Mouse (Mus musculus) forebrain, embryonic 12.5 days (tissue): ENCODE data around the gene Fstl4. TPM values are rescaled to one million over a fixed set of nuclear protein-coding genes. Genes with fewer than 3 reads are reported as not detected.

ENCODE experiments used
- ATAC-seq: fragments of 200-750 bp; cut with Nextera tagmentation; 2 replicates; pipeline ENCODE4 v1.8.0; 2017; ENCODE audit warnings: moderate TSS enrichment; ENCODE audit not compliant: low FRiP score
- H3K27ac ChIP-seq: fragments of 300-500 bp; sonication (generic); 2 replicates; pipeline ENCODE4 v1.5.1; 2016; ENCODE audit warnings: mild to moderate bottlenecking
- H3K27me3 ChIP-seq: fragments of 300-500 bp; sonication (generic); 2 replicates; pipeline ENCODE4 v1.6.1; 2016; ENCODE audit warnings: mild to moderate bottlenecking
- H3K36me3 ChIP-seq: fragments of 300-500 bp; sonication (generic); replicated peaks from 2 replicates; pipeline ENCODE4 v1.6.1; 2016; ENCODE audit warnings: mild to moderate bottlenecking
- H3K4me1 ChIP-seq: fragments of 300-500 bp; sonication (generic); 2 replicates; pipeline ENCODE4 v1.6.1; 2016
- H3K4me2 ChIP-seq: fragments of 300-500 bp; sonication (generic); 2 replicates; pipeline ENCODE4 v1.6.1; 2016; ENCODE audit warnings: mild to moderate bottlenecking, moderate library complexity
- H3K4me3 ChIP-seq: fragments of 300-500 bp; sonication (generic); replicated peaks from 2 replicates; pipeline ENCODE4 v1.5.1; 2016; ENCODE audit warnings: mild to moderate bottlenecking
- H3K9ac ChIP-seq: fragments of 300-500 bp; sonication (generic); 2 replicates; pipeline ENCODE4 v1.6.1; 2016; ENCODE audit warnings: mild to moderate bottlenecking
- H3K9me3 ChIP-seq: fragments of 300-500 bp; sonication (generic); 2 replicates; pipeline ENCODE4 v1.6.1; 2016
- WGBS: fragments of 180-500 bp; shearing (Covaris S2); methylation state at CpG from one replicate; pipeline ENCODE4 v1.1.7; 2016; 5-methylcytosine and 5-hydroxymethylcytosine counted together
- polyA plus RNA-seq: library from polyadenylated mRNA; unstranded; fragments of >200 nt; fragmentation: Nextera tagmentation; extraction: Ambion mirVana; gene quantifications from 2 replicates; pipeline ENCODE4 v1.2.1, GENCODE M21; 2016

The Fstl4 gene
- polyA plus RNA-seq, 1 experiment from 2014 or later: 1.0 TPM

DNA sequence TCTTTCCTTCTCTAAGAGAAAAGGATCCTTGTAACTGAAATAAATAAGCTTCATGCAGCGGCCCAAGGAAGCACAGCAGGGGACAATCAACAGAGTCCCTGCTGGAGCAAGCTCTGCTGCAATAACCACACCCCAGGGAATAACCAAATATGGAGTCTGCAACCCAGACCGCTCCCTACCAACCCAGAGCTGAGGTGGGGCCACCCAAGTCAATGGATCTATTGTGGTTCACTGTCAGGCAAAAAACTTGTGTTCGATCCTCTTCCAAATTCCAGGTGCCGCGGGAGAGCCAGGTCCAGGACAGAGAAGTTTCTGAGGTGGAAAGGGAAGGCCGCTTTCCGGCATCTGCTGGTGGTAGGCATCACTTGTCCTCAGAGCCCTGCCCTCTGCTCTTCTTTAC lies 245.2 kb downstream of the Fstl4 start:
- no peaks in the 10 kb centered on the region for H3K9me3 ChIP-seq
- H3K4me1 ChIP-seq: no peaks in the 10 kb centered on the region
- H3K27me3 ChIP-seq: no peaks in the 10 kb centered on the region
- H3K27ac ChIP-seq: no peak overlapping the region
- H3K4me2 ChIP-seq: no peak overlapping the region
- no peak overlapping the region for H3K9ac ChIP-seq
- ATAC-seq: no peak
- H3K36me3 ChIP-seq: no peaks in the 10 kb centered on the region
- 74% methylated on average over 7 of the region's 7 CpGs for WGBS
- H3K4me3 ChIP-seq: no peak overlapping the region

GRCm38 (mm10) chr11:53011996-53012505 lies 247.6 kb downstream of the Fstl4 start:
- Histone ChIP-seq H3K9ac (no peak overlapping the region), H3K4me1 (no peaks in the 10 kb centered on the region), H3K27me3 (no peaks in the 10 kb centered on the region), H3K36me3 (no peaks in the 10 kb centered on the region), H3K9me3 (no peaks in the 10 kb centered on the region), H3K27ac (no peak overlapping the region), H3K4me2 (no peak overlapping the region), H3K4me3 (no peak overlapping the region)
- ATAC-seq: no peak
- WGBS: 80% methylated on average over 6 of the region's 6 CpGs

DNA sequence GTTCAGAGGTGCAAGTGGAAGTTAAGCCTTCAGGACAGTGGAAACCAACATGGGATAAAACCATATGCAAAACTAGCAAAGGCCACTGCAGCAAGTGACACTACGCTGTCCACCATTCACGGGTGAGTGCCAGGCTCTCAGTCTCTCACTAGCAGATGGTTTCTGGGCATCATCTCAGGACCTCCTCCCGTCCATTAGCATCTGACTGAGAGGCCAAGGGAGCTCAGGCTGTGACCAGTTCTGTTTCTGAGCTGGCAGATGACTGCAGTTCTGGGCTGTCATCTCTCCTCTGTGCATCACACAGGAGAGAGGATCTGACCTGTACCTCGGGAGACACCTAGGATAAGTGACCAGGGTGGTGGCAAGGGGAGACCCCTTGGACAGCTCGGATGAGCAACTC lies 249.5 kb downstream of the Fstl4 start:
- 82% methylated on average over 5 of the region's 5 CpGs for WGBS
- ATAC-seq: no peak
- no peaks in the 10 kb centered on the region for H3K4me1 ChIP-seq
- no peaks in the 10 kb centered on the region for H3K9me3 ChIP-seq
- H3K9ac ChIP-seq: no peak overlapping the region
- no peaks in the 10 kb centered on the region for H3K36me3 ChIP-seq
- H3K27me3 ChIP-seq: no peaks in the 10 kb centered on the region
- no peak overlapping the region for H3K4me2 ChIP-seq
- H3K27ac ChIP-seq: no peak overlapping the region
- H3K4me3 ChIP-seq: no peak overlapping the region

DNA sequence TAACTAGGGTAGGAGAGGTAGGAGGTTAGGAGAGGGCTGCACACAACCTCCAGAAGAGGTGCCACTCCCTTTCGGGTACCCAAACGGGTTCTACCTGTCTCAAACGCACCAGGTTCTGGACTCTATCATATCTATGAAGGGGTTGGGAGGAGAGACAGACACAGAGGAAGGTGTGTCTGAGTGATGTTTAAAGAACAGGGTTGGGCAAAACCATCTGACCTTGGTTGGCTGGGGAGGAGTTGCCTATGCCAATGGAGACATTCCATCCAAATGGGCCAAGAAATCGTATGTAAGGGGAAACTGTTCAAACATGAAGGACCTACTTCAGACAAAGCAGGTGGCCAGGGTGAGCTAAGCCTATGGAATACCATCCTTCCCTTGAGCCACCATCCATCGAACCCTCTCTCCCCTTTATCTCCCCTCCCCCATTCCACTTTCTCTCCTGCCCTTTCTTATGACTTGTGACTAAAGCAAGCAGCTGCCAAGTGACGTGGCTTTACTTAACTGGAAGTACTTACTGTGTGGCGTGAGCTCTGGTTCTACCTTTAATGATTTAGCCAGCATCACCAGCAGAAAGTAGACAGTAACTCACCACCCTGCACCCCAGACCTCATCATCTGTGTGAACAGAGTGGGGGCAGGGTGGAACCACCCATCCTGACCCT lies 252.1 kb downstream of the Fstl4 start:
- H3K36me3 ChIP-seq: no peaks in the 10 kb centered on the region
- no peaks in the 10 kb centered on the region for H3K9me3 ChIP-seq
- ATAC-seq: no peak
- no peaks in the 10 kb centered on the region for H3K27me3 ChIP-seq
- no peak overlapping the region for H3K27ac ChIP-seq
- no peaks in the 10 kb centered on the region for H3K4me1 ChIP-seq
- H3K9ac ChIP-seq: no peak overlapping the region
- no peak overlapping the region for H3K4me2 ChIP-seq
- no peak overlapping the region for H3K4me3 ChIP-seq
- WGBS: 88% methylated on average over 7 of the region's 7 CpGs

DNA sequence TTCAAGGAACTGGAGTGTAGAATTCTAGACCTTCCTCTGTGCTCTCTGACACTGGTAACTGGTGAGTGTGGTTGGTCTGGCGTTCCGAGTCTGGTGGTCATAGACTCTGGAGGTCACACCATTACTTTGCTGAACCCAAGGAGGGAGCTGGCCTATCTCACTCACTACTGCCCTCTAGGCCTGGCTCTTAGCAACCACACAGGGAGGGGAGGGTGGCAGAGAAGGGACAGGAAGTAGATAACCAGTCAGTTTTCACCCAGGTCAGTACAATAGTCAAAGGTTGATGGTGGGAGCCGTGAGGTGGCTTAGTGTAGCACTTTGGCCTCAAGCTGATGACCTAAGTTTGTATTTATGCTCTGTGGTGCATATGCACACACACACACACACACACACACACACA lies 255.1 kb downstream of the Fstl4 start:
- H3K27me3 ChIP-seq: no peaks in the 10 kb centered on the region
- no peak for ATAC-seq
- 92% methylated on average over 3 of the region's 3 CpGs for WGBS

GRCm38 (mm10) chr11:53024403-53024802 lies 260.0 kb downstream of the Fstl4 start:
- no peaks in the 10 kb centered on the region for H3K4me1 ChIP-seq
- ATAC-seq: no peak
- WGBS: 70% methylated on average over 6 of the region's 6 CpGs
- no peaks in the 10 kb centered on the region for H3K9me3 ChIP-seq
- H3K27ac ChIP-seq: no peak overlapping the region
- no peak overlapping the region for H3K4me2 ChIP-seq
- H3K9ac ChIP-seq: no peak overlapping the region
- no peak overlapping the region for H3K4me3 ChIP-seq
- H3K36me3 ChIP-seq: no peaks in the 10 kb centered on the region
- H3K27me3 ChIP-seq: no peaks in the 10 kb centered on the region; the same call in 1 of the 2 replicates

More for the DNA sequence above, 255.1 kb downstream of the Fstl4 start:
- H3K9ac ChIP-seq: no peak overlapping the region
- H3K9me3 ChIP-seq: no peaks in the 10 kb centered on the region
- H3K36me3 ChIP-seq: no peaks in the 10 kb centered on the region
- H3K27ac ChIP-seq: no peak overlapping the region
- no peaks in the 10 kb centered on the region for H3K4me1 ChIP-seq
- no peak overlapping the region for H3K4me3 ChIP-seq
- no peak overlapping the region for H3K4me2 ChIP-seq

- H3K36me3 ChIP-seq: no peaks in the 10 kb centered on the region
- H3K4me1 ChIP-seq: no peaks in the 10 kb centered on the region
- no peak overlapping the region for H3K27ac ChIP-seq
- no peaks in the 10 kb centered on the region for H3K9me3 ChIP-seq
- H3K4me3 ChIP-seq: no peak overlapping the region
- ATAC-seq: no peak
- H3K9ac ChIP-seq: no peak overlapping the region
- H3K27me3 ChIP-seq: no peaks in the 10 kb centered on the region; the same call in 1 of the 2 replicates
- 98% methylated on average over 6 of the region's 6 CpGs for WGBS
- no peak overlapping the region for H3K4me2 ChIP-seq
Measured at GRCm38 (mm10) chr11:53025686-53026085, 261.3 kb downstream of the Fstl4 start.

DNA sequence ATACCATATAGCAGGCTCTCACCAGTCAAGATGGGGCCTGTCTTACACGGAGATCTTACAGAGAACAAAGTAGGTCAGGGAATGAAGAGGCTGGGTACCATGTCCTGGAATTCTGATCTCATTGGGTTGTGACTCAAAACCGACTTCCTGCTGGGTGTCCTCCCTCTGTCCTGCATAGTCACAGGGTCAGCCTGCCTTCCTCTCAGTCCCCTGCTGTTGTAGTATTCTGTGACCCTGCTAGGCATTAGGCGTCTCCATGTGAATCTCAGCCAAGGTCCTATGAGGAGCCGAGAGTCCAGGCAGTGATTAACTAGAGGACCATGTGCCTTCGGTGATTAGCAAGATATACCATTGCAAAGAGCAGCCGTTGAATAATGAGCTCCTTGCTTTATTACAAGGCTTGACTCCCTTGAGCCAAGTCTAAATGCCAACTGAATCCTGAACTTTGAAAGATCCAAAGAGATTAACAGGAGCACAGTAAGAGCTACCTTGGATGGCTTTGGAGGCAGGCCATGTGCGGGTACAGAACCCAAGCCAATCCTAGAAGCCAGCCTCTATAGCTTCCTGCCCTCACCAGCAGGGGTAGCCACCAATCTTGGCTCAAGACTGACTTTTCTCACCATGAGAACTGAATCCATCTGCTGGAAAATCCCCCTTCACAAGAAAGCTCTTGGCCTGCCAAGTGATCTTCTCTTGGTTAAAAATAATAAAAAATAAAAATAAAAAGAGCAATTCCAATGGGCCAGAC lies 264.2 kb downstream of the Fstl4 start:
- Histone ChIP-seq H3K9ac (no peak overlapping the region), H3K27ac (no peak overlapping the region), H3K36me3 (no peaks in the 10 kb centered on the region), H3K9me3 (no peaks in the 10 kb centered on the region), H3K4me1 (no peaks in the 10 kb centered on the region; the same call in 1 of the 2 replicates), H3K4me2 (no peak overlapping the region), H3K27me3 (no peaks in the 10 kb centered on the region; the same call in 1 of the 2 replicates), H3K4me3 (no peak overlapping the region)
- ATAC-seq: no peak
- 81% methylated on average over 7 of the region's 7 CpGs for WGBS

DNA sequence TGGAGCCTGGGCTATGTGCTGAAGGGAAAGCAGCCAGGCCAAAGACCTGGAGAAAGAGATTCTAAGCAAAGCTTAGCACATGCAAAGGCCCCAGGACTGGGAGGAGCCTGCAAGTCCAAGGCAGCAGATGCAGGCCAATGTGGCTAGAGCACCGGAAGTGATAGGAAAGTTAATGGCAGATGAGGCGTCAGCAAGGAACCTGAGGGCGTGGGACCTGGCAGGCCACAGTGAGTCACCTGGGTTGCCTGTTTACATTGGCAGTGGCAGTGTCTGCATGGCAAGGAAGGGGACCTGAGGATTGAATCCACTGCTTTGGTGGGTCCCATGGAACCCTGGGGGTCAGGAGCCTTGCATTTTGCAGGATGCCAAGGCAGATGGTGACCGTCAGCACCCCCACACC lies 267.3 kb downstream of the Fstl4 start:
- H3K4me3 ChIP-seq: no peak overlapping the region
- no peak for ATAC-seq

DNA sequence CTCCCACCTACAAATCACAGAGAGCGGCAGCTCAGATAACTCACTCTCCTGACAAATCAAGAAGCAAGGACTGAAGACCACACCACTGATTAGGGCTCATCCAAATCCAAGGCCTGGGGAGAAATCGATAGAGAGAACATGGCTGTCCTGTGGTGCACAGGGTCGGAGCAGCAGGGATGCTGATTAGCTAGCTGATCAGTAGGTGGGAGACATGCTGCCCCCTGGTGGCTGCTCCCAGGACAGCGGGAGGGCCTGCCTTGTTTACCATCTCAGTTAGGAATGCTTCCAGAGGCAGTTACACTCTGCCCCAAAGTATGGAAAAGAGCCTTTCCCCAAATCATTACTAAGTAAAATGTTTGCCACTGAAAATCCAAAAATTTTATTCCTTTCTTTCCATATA lies 267.9 kb downstream of the Fstl4 start:
- WGBS: 24% methylated on average over 4 of the region's 4 CpGs
- Histone ChIP-seq H3K36me3 (no peaks in the 10 kb centered on the region), H3K9me3 (no peaks in the 10 kb centered on the region), H3K4me1 (no peaks in the 10 kb centered on the region; the same call in 1 of the 2 replicates), H3K27ac (no peak overlapping the region), H3K27me3 (no peaks in the 10 kb centered on the region), H3K9ac (no peak overlapping the region), H3K4me3 (no peak overlapping the region), H3K4me2 (no peak overlapping the region)
- ATAC-seq: peak; percentile 67

More for the DNA sequence above, 267.3 kb downstream of the Fstl4 start:
- Histone ChIP-seq H3K4me2 (no peak overlapping the region), H3K4me1 (no peaks in the 10 kb centered on the region; the same call in 1 of the 2 replicates), H3K36me3 (no peaks in the 10 kb centered on the region), H3K27me3 (no peaks in the 10 kb centered on the region), H3K27ac (no peak overlapping the region), H3K9ac (no peak overlapping the region), H3K9me3 (no peaks in the 10 kb centered on the region)
- WGBS: 95% methylated on average over 4 of the region's 4 CpGs

DNA sequence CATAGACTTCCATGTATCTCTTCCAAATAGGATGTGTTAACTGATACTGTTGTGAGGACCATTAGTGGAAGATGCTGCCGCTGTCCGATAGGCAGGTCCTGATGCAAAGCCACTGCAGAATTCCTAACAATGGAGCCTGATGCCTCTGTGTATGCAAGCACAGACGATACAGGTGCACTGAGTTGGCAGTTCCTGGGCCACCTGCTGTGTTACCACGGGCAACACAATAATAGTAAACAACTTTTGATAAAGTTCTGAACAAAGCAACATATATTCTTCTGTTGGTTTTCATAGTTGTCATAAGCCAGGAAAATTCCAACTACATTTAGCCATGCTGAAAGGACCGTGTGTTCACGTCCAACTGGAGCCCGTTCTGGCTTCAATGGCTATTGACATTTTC lies 271.0 kb downstream of the Fstl4 start:
- 82% methylated on average over 7 of the region's 7 CpGs for WGBS
- no peaks in the 10 kb centered on the region for H3K9me3 ChIP-seq
- no peak overlapping the region for H3K9ac ChIP-seq
- H3K4me3 ChIP-seq: no peak overlapping the region
- no peak overlapping the region for H3K4me2 ChIP-seq
- ATAC-seq: no peak
- no peak overlapping the region for H3K27ac ChIP-seq
- no peaks in the 10 kb centered on the region for H3K36me3 ChIP-seq
- H3K4me1 ChIP-seq: no peaks in the 10 kb centered on the region; the same call in 1 of the 2 replicates
- H3K27me3 ChIP-seq: no peaks in the 10 kb centered on the region

- ATAC-seq: no peak
- no peak overlapping the region for H3K27ac ChIP-seq
- no peak overlapping the region for H3K4me2 ChIP-seq
- H3K27me3 ChIP-seq: 0 out of 2 replicates have a peak, but pooled peaks cover 6% of the 10 kb centered on the region
- no peaks in the 10 kb centered on the region for H3K9me3 ChIP-seq
- 34% methylated on average over 6 of the region's 6 CpGs for WGBS
- H3K36me3 ChIP-seq: no peaks in the 10 kb centered on the region
- H3K4me3 ChIP-seq: no peak overlapping the region
- H3K9ac ChIP-seq: no peak overlapping the region
- peaks cover 3% of the 10 kb centered on the region; the same call in 1 of the 2 replicates for H3K4me1 ChIP-seq
Measured at GRCm38 (mm10) chr11:53046850-53047249, 282.4 kb downstream of the Fstl4 start.
